8 mouse cellular contexts compared by ENCODE assay signal in the genomic region with DNA sequence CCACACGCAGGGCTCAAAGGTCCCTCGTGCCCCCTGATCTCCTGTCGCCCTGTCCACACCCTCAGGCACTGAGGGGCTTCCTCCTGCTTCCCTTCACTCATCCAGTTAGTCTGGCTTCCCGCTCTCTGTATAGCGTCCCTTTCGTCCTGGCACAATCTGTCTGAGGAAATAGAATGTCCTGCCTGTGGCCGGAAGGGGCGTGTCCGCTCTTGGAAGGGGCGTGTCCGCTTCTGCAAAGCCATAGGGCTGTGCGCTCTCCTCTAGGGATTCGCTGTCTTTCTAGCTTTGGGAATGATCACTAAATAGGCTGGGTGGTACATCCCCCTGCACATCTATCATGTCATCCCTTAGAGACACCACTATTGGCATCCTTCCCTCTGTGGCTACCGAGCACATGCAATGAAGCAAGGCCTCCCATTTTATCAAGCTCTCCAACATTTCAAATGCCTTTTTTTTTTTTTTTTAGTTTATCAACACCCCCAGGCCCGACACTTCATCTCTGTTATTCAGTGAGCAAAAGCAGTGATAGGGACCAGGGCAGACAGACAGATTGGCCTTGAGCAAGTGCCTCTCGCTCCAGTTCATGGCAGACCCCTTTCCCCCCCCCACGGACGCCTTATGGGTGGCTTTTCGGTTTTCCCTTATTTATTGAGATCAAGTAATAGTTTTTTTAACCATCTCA. TPM values are rescaled to one million over a fixed set of nuclear protein-coding genes. Genes with fewer than 3 reads are reported as not detected.
DNase-seq lines count a peak whose midpoint lies in the region; ATAC-seq and TF ChIP-seq lines count a peak whose summit lies in the region.

No protein-coding gene starts in this region.

- peaks cover 9% of the 10 kb centered on the region; the same call in 1 of the 2 replicates for H3K27me3 ChIP-seq in midbrain, embryonic 10.5 days (ENCODE audit: low read depth, poor library complexity, severe bottlenecking)
- no peaks in the 10 kb centered on the region for H3K27me3 ChIP-seq in midbrain, embryonic 14.5 days (ENCODE audit: control insufficient read depth, insufficient read depth, low read length)
- no peaks in the 10 kb centered on the region for H3K27me3 ChIP-seq in hindbrain, postnatal 0 days (ENCODE audit: insufficient read depth, low read length)

- H3K9me3 ChIP-seq in midbrain, embryonic 10.5 days (replicated peaks): no peaks in the 10 kb centered on the region
- H3K9me3 ChIP-seq in midbrain, embryonic 14.5 days (ENCODE audit: control insufficient read depth, low read length): no peaks in the 10 kb centered on the region
- H3K9me3 ChIP-seq in hindbrain, postnatal 0 days (ENCODE audit: low read length): no peaks in the 10 kb centered on the region

- no peak overlapping the region for H3K9ac ChIP-seq in midbrain, embryonic 14.5 days (replicated peaks; ENCODE audit: low read length)
- H3K9ac ChIP-seq in hindbrain, postnatal 0 days (replicated peaks; ENCODE audit: low read length): no peak overlapping the region

- H3K4me3 ChIP-seq in midbrain, embryonic 10.5 days: peak overlapping the region; percentile 5; the same call in 1 of the 2 replicates
- no peak overlapping the region for H3K4me3 ChIP-seq in midbrain, embryonic 14.5 days (replicated peaks; ENCODE audit: low read depth, low read length)
- H3K4me3 ChIP-seq in hindbrain, postnatal 0 days (ENCODE audit: low read length): no peak overlapping the region

- no peak overlapping the region for H3K27ac ChIP-seq in midbrain, embryonic 10.5 days (replicated peaks)
- no peak overlapping the region for H3K27ac ChIP-seq in midbrain, embryonic 14.5 days (replicated peaks; ENCODE audit: low read depth, low read length)
- H3K27ac ChIP-seq in hindbrain, postnatal 0 days: no peak overlapping the region

- WGBS in midbrain, embryonic 10.5 days: 63% methylated on average over 19 of the region's 19 CpGs
- WGBS in midbrain, embryonic 14.5 days: 56% methylated on average over 19 of the region's 19 CpGs
- 55% methylated on average over 19 of the region's 19 CpGs for WGBS in hindbrain, postnatal 0 days

- ATAC-seq in midbrain, embryonic 14.5 days (ENCODE audit: low FRiP score, low TSS enrichment): no peak
- peak; percentile 52; the same call in 1 of the 2 replicates for ATAC-seq in hindbrain, postnatal 0 days
- ATAC-seq in megakaryocyte progenitor cell, adult 5-6 weeks (replicated peaks; ENCODE audit: poor library complexity): peak; percentile 90

- H3K36me3 ChIP-seq in midbrain, embryonic 10.5 days: no peaks in the 10 kb centered on the region
- H3K36me3 ChIP-seq in midbrain, embryonic 14.5 days (ENCODE audit: control insufficient read depth, insufficient read depth, low read length): no peaks in the 10 kb centered on the region
- no peaks in the 10 kb centered on the region for H3K36me3 ChIP-seq in hindbrain, postnatal 0 days (ENCODE audit: insufficient read depth, low read length)

- TF ChIP-seq CTCF in hindbrain, postnatal 0 days (IDR thresholded peaks at IDR 0.05; ENCODE audit: low read depth): no peak

- no peak overlapping the region for H3K4me2 ChIP-seq in midbrain, embryonic 14.5 days (ENCODE audit: low read length)
- H3K4me2 ChIP-seq in hindbrain, postnatal 0 days (ENCODE audit: low read depth, low read length): no peak overlapping the region

- peak; percentile 21 for DNase-seq in midbrain, embryonic 10.5 days (ENCODE audit: low spot score)
- DNase-seq in midbrain, embryonic 14.5 days: no peak
- DNase-seq in c-Kit-positive CD71-negative TER-119-negative erythroid progenitor cells, embryonic 14.5 days (ENCODE audit: low read depth): peak; percentile 34
- DNase-seq in hindbrain, postnatal 0 days (ENCODE audit: low spot score): no peak
- DNase-seq in cerebellum, adult 8-10 months: no peak
- no peak for DNase-seq in right cerebral cortex, adult 2 months (ENCODE audit: low spot score in 2 of 2)
- DNase-seq in cerebellum, postnatal 36 days: no peak

- peaks cover 35% of the 10 kb centered on the region for H3K4me1 ChIP-seq in midbrain, embryonic 10.5 days
- H3K4me1 ChIP-seq in midbrain, embryonic 14.5 days (ENCODE audit: control insufficient read depth, insufficient read depth, low read length): peaks cover 22% of the 10 kb centered on the region; the same call in 1 of the 2 replicates
- H3K4me1 ChIP-seq in hindbrain, postnatal 0 days (ENCODE audit: insufficient read depth, low read length): no peaks in the 10 kb centered on the region

RNA-seq across cellular contexts. Expression of a gene that starts 13.6 kb away (rescaled TPM):
- 0.16 TPM in 1 of 2 replicates, not detected in the other for polyA plus RNA-seq in midbrain, embryonic 10.5 days (2016; fragmentation: Nextera tagmentation; extraction: Ambion mirVana)
- polyA plus RNA-seq in midbrain, embryonic 14.5 days (2014; fragmentation: Nextera tagmentation; extraction: Ambion mirVana): 0.18 and 0.27 TPM in 2 replicates
- not detected in 2 replicates for total RNA-seq in hindbrain, postnatal 0 days (2014; rRNA removed)
- 0.24 and 0.32 TPM in 2 replicates for polyA plus RNA-seq in hindbrain, postnatal 0 days (2015; fragmentation: Nextera tagmentation; extraction: Ambion mirVana)
- total RNA-seq in megakaryocyte progenitor cell, adult 5-6 weeks (2015): not detected in 2 replicates
- total RNA-seq in megakaryocyte progenitor cell, adult 5-6 weeks (2017): not detected in 2 replicates

Comparison
In these comparisons a context has a peak if more than half of its experiments do, and no peak if none do; other contexts are left out.
1. DNase-seq: peak in midbrain, embryonic 10.5 days (single experiment) and c-Kit-positive CD71-negative TER-119-negative erythroid progenitor cells, embryonic 14.5 days (single experiment); none in midbrain, embryonic 14.5 days (single experiment), hindbrain, postnatal 0 days (single experiment), cerebellum, adult 8-10 months (single experiment), right cerebral cortex, adult 2 months (0 of 2) and cerebellum, postnatal 36 days (0 of 2).